Mouse (Mus musculus): Measurements from ENCODE around the gene Mpp4.

DNA sequence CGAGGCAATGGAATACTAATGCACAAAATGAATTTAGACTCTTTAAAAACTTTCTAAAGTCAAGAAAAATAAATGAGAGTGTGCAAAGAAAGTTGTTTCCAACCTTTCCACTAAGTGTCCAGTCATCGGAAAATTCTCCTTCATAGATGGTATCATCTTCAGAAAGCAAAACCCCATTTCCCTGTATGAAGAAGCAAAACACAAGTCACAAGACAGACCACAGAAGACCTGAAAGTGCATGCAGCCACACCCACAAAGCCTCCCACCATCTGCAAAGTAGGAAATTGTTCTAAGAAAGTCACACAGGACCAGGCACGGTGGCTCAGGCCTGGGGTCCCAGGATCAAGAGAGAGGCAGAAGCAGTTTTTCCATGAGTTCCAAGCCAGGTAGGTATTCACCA lies 16.8 kb upstream of the Mpp4 start:
- TF ChIP-seq CTCF (IDR thresholded peaks at IDR 0.05; ENCODE audit: control insufficient read depth, insufficient read depth, low read length) = no peak
- TF ChIP-seq POLR2A (IDR thresholded peaks at IDR 0.05; ENCODE audit: borderline replicate concordance, control insufficient read depth, low read depth, low read length) = no peak
